Mouse (Mus musculus): ENCODE measurements at regions not wholly inside any gene's neighbourhood (a gene's known extent, or its start where the extent isn't known, plus 50 kb on each side); places are given as distances from the start of the nearest gene placed in this dataset.
A peak's percentile ranks its signal among the peaks of the same experiment; 100 is the strongest.

GRCm38 (mm10) chr3:39455650-39456049 lies 568.9 kb downstream of the Fat4 start:
- H3K4me3 ChIP-seq (ENCODE audit: low read depth, low read length): no peak overlapping the region
- H3K4me1 ChIP-seq (ENCODE audit: control insufficient read depth, insufficient read depth, low read length): no peaks in the 10 kb centered on the region
- no peak overlapping the region for H3K4me2 ChIP-seq (ENCODE audit: low read depth, low read length)
- DNase-seq (ENCODE audit: low spot score): no peak
- no peak for ATAC-seq (replicated peaks; ENCODE audit: insufficient number of reproducible peaks, low FRiP score, low TSS enrichment, low read depth)
- H3K9me3 ChIP-seq (replicated peaks; ENCODE audit: control insufficient read depth, low read length): no peaks in the 10 kb centered on the region
- H3K27me3 ChIP-seq (ENCODE audit: control insufficient read depth, insufficient read depth, low read length): no peaks in the 10 kb centered on the region
- H3K36me3 ChIP-seq (replicated peaks; ENCODE audit: control insufficient read depth, insufficient read depth, low read depth, low read length): no peaks in the 10 kb centered on the region
- no peak overlapping the region for H3K9ac ChIP-seq (replicated peaks; ENCODE audit: low read length)
- H3K27ac ChIP-seq (replicated peaks; ENCODE audit: low read depth, low read length): no peak overlapping the region

- DNase-seq (ENCODE audit: low spot score): peak; percentile 34
- Histone ChIP-seq H3K4me2 (ENCODE audit: low read depth, low read length) (no peak overlapping the region), H3K9me3 (replicated peaks; ENCODE audit: control insufficient read depth, low read length) (no peaks in the 10 kb centered on the region), H3K4me1 (ENCODE audit: control insufficient read depth, insufficient read depth, low read length) (no peaks in the 10 kb centered on the region), H3K4me3 (ENCODE audit: low read depth, low read length) (no peak overlapping the region), H3K27ac (replicated peaks; ENCODE audit: low read depth, low read length) (peak overlapping the region; percentile 4; the same call in 1 of the 2 replicates), H3K27me3 (ENCODE audit: control insufficient read depth, insufficient read depth, low read length) (no peaks in the 10 kb centered on the region), H3K9ac (replicated peaks; ENCODE audit: low read length) (no peak overlapping the region; the same call in 1 of the 2 replicates), H3K36me3 (replicated peaks; ENCODE audit: control insufficient read depth, insufficient read depth, low read depth, low read length) (no peaks in the 10 kb centered on the region)
- 58% methylated on average over 14 of the region's 14 CpGs for WGBS
- ATAC-seq (replicated peaks; ENCODE audit: insufficient number of reproducible peaks, low FRiP score, low TSS enrichment, low read depth): peak; percentile 59; the same call in 1 of the 2 replicates
Measured at GRCm38 (mm10) chr3:39460183-39460888, 573.6 kb downstream of the Fat4 start.

GRCm38 (mm10) chr3:39461561-39461960 lies 574.8 kb downstream of the Fat4 start:
- H3K27me3 ChIP-seq (ENCODE audit: control insufficient read depth, insufficient read depth, low read length): no peaks in the 10 kb centered on the region
- no peak overlapping the region for H3K9ac ChIP-seq (replicated peaks; ENCODE audit: low read length)
- ATAC-seq (replicated peaks; ENCODE audit: insufficient number of reproducible peaks, low FRiP score, low TSS enrichment, low read depth): no peak
- H3K36me3 ChIP-seq (replicated peaks; ENCODE audit: control insufficient read depth, insufficient read depth, low read depth, low read length): no peaks in the 10 kb centered on the region
- no peak for DNase-seq (ENCODE audit: low spot score)
- no peaks in the 10 kb centered on the region for H3K9me3 ChIP-seq (replicated peaks; ENCODE audit: control insufficient read depth, low read length)
- H3K4me1 ChIP-seq (ENCODE audit: control insufficient read depth, insufficient read depth, low read length): no peaks in the 10 kb centered on the region
- 90% methylated on average over 4 of the region's 4 CpGs for WGBS
- no peak overlapping the region for H3K4me3 ChIP-seq (ENCODE audit: low read depth, low read length)
- H3K4me2 ChIP-seq (ENCODE audit: low read depth, low read length): no peak overlapping the region
- no peak overlapping the region for H3K27ac ChIP-seq (replicated peaks; ENCODE audit: low read depth, low read length)

- H3K4me3 ChIP-seq (ENCODE audit: low read depth, low read length): no peak overlapping the region
- WGBS: 66% methylated on average over 3 of the region's 3 CpGs
Measured at GRCm38 (mm10) chr3:39465811-39466210, 579.1 kb downstream of the Fat4 start.

GRCm38 (mm10) chr3:39489392-39489791 lies 602.7 kb downstream of the Fat4 start:
- WGBS: 79% methylated on average over 7 of the region's 7 CpGs
- no peak for ATAC-seq (replicated peaks; ENCODE audit: insufficient number of reproducible peaks, low FRiP score, low TSS enrichment, low read depth)

More at GRCm38 (mm10) chr3:39465811-39466210, 579.1 kb downstream of the Fat4 start:
- peak; percentile 49 for DNase-seq (ENCODE audit: low spot score)
- no peak for ATAC-seq (replicated peaks; ENCODE audit: insufficient number of reproducible peaks, low FRiP score, low TSS enrichment, low read depth)
- no peaks in the 10 kb centered on the region for H3K9me3 ChIP-seq (replicated peaks; ENCODE audit: control insufficient read depth, low read length)
- no peaks in the 10 kb centered on the region for H3K4me1 ChIP-seq (ENCODE audit: control insufficient read depth, insufficient read depth, low read length)
- H3K36me3 ChIP-seq (replicated peaks; ENCODE audit: control insufficient read depth, insufficient read depth, low read depth, low read length): no peaks in the 10 kb centered on the region
- no peak overlapping the region for H3K9ac ChIP-seq (replicated peaks; ENCODE audit: low read length)
- H3K4me2 ChIP-seq (ENCODE audit: low read depth, low read length): no peak overlapping the region
- H3K27ac ChIP-seq (replicated peaks; ENCODE audit: low read depth, low read length): no peak overlapping the region
- no peaks in the 10 kb centered on the region for H3K27me3 ChIP-seq (ENCODE audit: control insufficient read depth, insufficient read depth, low read length)

GRCm38 (mm10) chr3:39494363-39494762 lies 607.6 kb downstream of the Fat4 start:
- H3K4me3 ChIP-seq (ENCODE audit: low read depth, low read length): no peak overlapping the region
- H3K9me3 ChIP-seq (replicated peaks; ENCODE audit: control insufficient read depth, low read length): no peaks in the 10 kb centered on the region
- no peaks in the 10 kb centered on the region for H3K36me3 ChIP-seq (replicated peaks; ENCODE audit: control insufficient read depth, insufficient read depth, low read depth, low read length)
- ATAC-seq (replicated peaks; ENCODE audit: insufficient number of reproducible peaks, low FRiP score, low TSS enrichment, low read depth): no peak
- H3K27me3 ChIP-seq (ENCODE audit: control insufficient read depth, insufficient read depth, low read length): no peaks in the 10 kb centered on the region
- no peaks in the 10 kb centered on the region for H3K4me1 ChIP-seq (ENCODE audit: control insufficient read depth, insufficient read depth, low read length)
- no peak overlapping the region for H3K27ac ChIP-seq (replicated peaks; ENCODE audit: low read depth, low read length)
- H3K9ac ChIP-seq (replicated peaks; ENCODE audit: low read length): no peak overlapping the region
- 87% methylated on average over 3 of the region's 3 CpGs for WGBS
- H3K4me2 ChIP-seq (ENCODE audit: low read depth, low read length): no peak overlapping the region
- DNase-seq (ENCODE audit: low spot score): no peak

More at GRCm38 (mm10) chr3:39489392-39489791, 602.7 kb downstream of the Fat4 start:
- no peaks in the 10 kb centered on the region for H3K36me3 ChIP-seq (replicated peaks; ENCODE audit: control insufficient read depth, insufficient read depth, low read depth, low read length)
- H3K9ac ChIP-seq (replicated peaks; ENCODE audit: low read length): no peak overlapping the region
- H3K4me2 ChIP-seq (ENCODE audit: low read depth, low read length): no peak overlapping the region
- no peak overlapping the region for H3K4me3 ChIP-seq (ENCODE audit: low read depth, low read length)
- no peaks in the 10 kb centered on the region for H3K9me3 ChIP-seq (replicated peaks; ENCODE audit: control insufficient read depth, low read length)
- H3K27ac ChIP-seq (replicated peaks; ENCODE audit: low read depth, low read length): no peak overlapping the region
- no peaks in the 10 kb centered on the region for H3K4me1 ChIP-seq (ENCODE audit: control insufficient read depth, insufficient read depth, low read length)
- DNase-seq (ENCODE audit: low spot score): no peak
- no peaks in the 10 kb centered on the region for H3K27me3 ChIP-seq (ENCODE audit: control insufficient read depth, insufficient read depth, low read length)

GRCm38 (mm10) chr3:39528087-39528486 lies 641.3 kb downstream of the Fat4 start:
- no peak overlapping the region for H3K4me3 ChIP-seq (ENCODE audit: low read depth, low read length)
- H3K9me3 ChIP-seq (replicated peaks; ENCODE audit: control insufficient read depth, low read length): no peaks in the 10 kb centered on the region
- H3K27me3 ChIP-seq (ENCODE audit: control insufficient read depth, insufficient read depth, low read length): no peaks in the 10 kb centered on the region
- no peak overlapping the region for H3K27ac ChIP-seq (replicated peaks; ENCODE audit: low read depth, low read length)
- 76% methylated on average over 5 of the region's 5 CpGs for WGBS
- H3K4me1 ChIP-seq (ENCODE audit: control insufficient read depth, insufficient read depth, low read length): no peaks in the 10 kb centered on the region
- no peak overlapping the region for H3K4me2 ChIP-seq (ENCODE audit: low read depth, low read length)
- ATAC-seq (replicated peaks; ENCODE audit: insufficient number of reproducible peaks, low FRiP score, low TSS enrichment, low read depth) (no peak), DNase-seq (ENCODE audit: low spot score) (no peak)
- no peak overlapping the region for H3K9ac ChIP-seq (replicated peaks; ENCODE audit: low read length)
- no peaks in the 10 kb centered on the region for H3K36me3 ChIP-seq (replicated peaks; ENCODE audit: control insufficient read depth, insufficient read depth, low read depth, low read length)

- Histone ChIP-seq H3K4me1 (ENCODE audit: control insufficient read depth, insufficient read depth, low read length) (no peaks in the 10 kb centered on the region), H3K9ac (replicated peaks; ENCODE audit: low read length) (no peak overlapping the region), H3K9me3 (replicated peaks; ENCODE audit: control insufficient read depth, low read length) (no peaks in the 10 kb centered on the region), H3K4me2 (ENCODE audit: low read depth, low read length) (no peak overlapping the region), H3K27ac (replicated peaks; ENCODE audit: low read depth, low read length) (no peak overlapping the region), H3K27me3 (ENCODE audit: control insufficient read depth, insufficient read depth, low read length) (no peaks in the 10 kb centered on the region), H3K36me3 (replicated peaks; ENCODE audit: control insufficient read depth, insufficient read depth, low read depth, low read length) (no peaks in the 10 kb centered on the region), H3K4me3 (ENCODE audit: low read depth, low read length) (no peak overlapping the region)
- DNase-seq (ENCODE audit: low spot score): no peak
- ATAC-seq (replicated peaks; ENCODE audit: insufficient number of reproducible peaks, low FRiP score, low TSS enrichment, low read depth): no peak
- WGBS: 83% methylated on average over 2 of the region's 2 CpGs
Measured at GRCm38 (mm10) chr3:39537515-39537914, 650.8 kb downstream of the Fat4 start.
